Mouse (Mus musculus): ENCODE results near the gene Tmem98. TPM values are rescaled to one million over a fixed set of nuclear protein-coding genes. Genes with fewer than 3 reads are reported as not detected.

The Tmem98 gene
- polyA plus RNA-seq, 1 experiment from 2014 or later: 30.1 TPM

GRCm38 (mm10) chr11:80772595-80773210 lies 37.3 kb upstream of the Tmem98 start:
- 85% methylated on average over 6 of the region's 6 CpGs for WGBS
- no peak overlapping the region for H3K27ac ChIP-seq (ENCODE audit: low read length)
- no peak for ATAC-seq
- no peak overlapping the region for H3K4me2 ChIP-seq (ENCODE audit: low read length)
- no peak overlapping the region for H3K4me3 ChIP-seq (replicated peaks; ENCODE audit: low read length)
- H3K9ac ChIP-seq (replicated peaks; ENCODE audit: low read depth, low read length): no peak overlapping the region
- no peaks in the 10 kb centered on the region for H3K4me1 ChIP-seq (replicated peaks; ENCODE audit: control insufficient read depth, insufficient read depth, low read length)
- no peaks in the 10 kb centered on the region for H3K36me3 ChIP-seq (ENCODE audit: control insufficient read depth, insufficient read depth)
- H3K9me3 ChIP-seq (ENCODE audit: control insufficient read depth, low read length): no peaks in the 10 kb centered on the region
- H3K27me3 ChIP-seq (replicated peaks; ENCODE audit: control insufficient read depth, insufficient read depth, low read length): no peaks in the 10 kb centered on the region

- no peak overlapping the region for H3K4me3 ChIP-seq (replicated peaks; ENCODE audit: low read length)
- no peaks in the 10 kb centered on the region for H3K36me3 ChIP-seq (ENCODE audit: control insufficient read depth, insufficient read depth)
- no peak for ATAC-seq
- H3K27me3 ChIP-seq (replicated peaks; ENCODE audit: control insufficient read depth, insufficient read depth, low read length): no peaks in the 10 kb centered on the region
- H3K9me3 ChIP-seq (ENCODE audit: control insufficient read depth, low read length): no peaks in the 10 kb centered on the region
- no peak overlapping the region for H3K27ac ChIP-seq (ENCODE audit: low read length)
- WGBS: 71% methylated on average over 3 of the region's 3 CpGs
- H3K4me1 ChIP-seq (replicated peaks; ENCODE audit: control insufficient read depth, insufficient read depth, low read length): peaks cover 7% of the 10 kb centered on the region
- H3K9ac ChIP-seq (replicated peaks; ENCODE audit: low read depth, low read length): no peak overlapping the region
- no peak overlapping the region for H3K4me2 ChIP-seq (ENCODE audit: low read length)
These were observed 34.4 kb upstream of the Tmem98 start for GRCm38 (mm10) chr11:80775535-80775934.

GRCm38 (mm10) chr11:80777708-80778107 lies 32.3 kb upstream of the Tmem98 start:
- no peak for ATAC-seq
- no peaks in the 10 kb centered on the region for H3K36me3 ChIP-seq (ENCODE audit: control insufficient read depth, insufficient read depth)
- no peaks in the 10 kb centered on the region for H3K27me3 ChIP-seq (replicated peaks; ENCODE audit: control insufficient read depth, insufficient read depth, low read length)
- H3K4me2 ChIP-seq (ENCODE audit: low read length): no peak overlapping the region
- H3K4me3 ChIP-seq (replicated peaks; ENCODE audit: low read length): no peak overlapping the region
- H3K9me3 ChIP-seq (ENCODE audit: control insufficient read depth, low read length): no peaks in the 10 kb centered on the region
- H3K9ac ChIP-seq (replicated peaks; ENCODE audit: low read depth, low read length): no peak overlapping the region
- 84% methylated on average over 2 of the region's 2 CpGs for whole genome bisulfite sequencing
- H3K4me1 ChIP-seq (replicated peaks; ENCODE audit: control insufficient read depth, insufficient read depth, low read length): peaks cover 7% of the 10 kb centered on the region
- H3K27ac ChIP-seq (ENCODE audit: low read length): no peak overlapping the region

- Histone ChIP-seq H3K36me3 (ENCODE audit: control insufficient read depth, insufficient read depth) (no peaks in the 10 kb centered on the region), H3K4me2 (ENCODE audit: low read length) (no peak overlapping the region), H3K27me3 (replicated peaks; ENCODE audit: control insufficient read depth, insufficient read depth, low read length) (no peaks in the 10 kb centered on the region), H3K27ac (ENCODE audit: low read length) (no peak overlapping the region), H3K4me3 (replicated peaks; ENCODE audit: low read length) (no peak overlapping the region), H3K9ac (replicated peaks; ENCODE audit: low read depth, low read length) (no peak overlapping the region), H3K9me3 (ENCODE audit: control insufficient read depth, low read length) (no peaks in the 10 kb centered on the region), H3K4me1 (replicated peaks; ENCODE audit: control insufficient read depth, insufficient read depth, low read length) (peaks cover 7% of the 10 kb centered on the region)
- ATAC-seq: no peak
- 75% methylated on average over 6 of the region's 6 CpGs for WGBS
These were observed 31.8 kb upstream of the Tmem98 start for GRCm38 (mm10) chr11:80778157-80778556.

- Histone ChIP-seq H3K9me3 (ENCODE audit: control insufficient read depth, low read length) (no peaks in the 10 kb centered on the region), H3K4me2 (ENCODE audit: low read length) (peak overlapping the region; percentile 76), H3K36me3 (ENCODE audit: control insufficient read depth, insufficient read depth) (no peaks in the 10 kb centered on the region), H3K4me1 (replicated peaks; ENCODE audit: control insufficient read depth, insufficient read depth, low read length) (peaks cover 7% of the 10 kb centered on the region), H3K9ac (replicated peaks; ENCODE audit: low read depth, low read length) (peak overlapping the region; percentile 68), H3K27ac (ENCODE audit: low read length) (no peak overlapping the region), H3K4me3 (replicated peaks; ENCODE audit: low read length) (peak overlapping the region; percentile 74), H3K27me3 (replicated peaks; ENCODE audit: control insufficient read depth, insufficient read depth, low read length) (no peaks in the 10 kb centered on the region)
- whole genome bisulfite sequencing: 3% methylated on average over 18 of the region's 18 CpGs
- no peak for ATAC-seq
These were observed 31.0 kb upstream of the Tmem98 start for GRCm38 (mm10) chr11:80778916-80779526.

- H3K4me1 ChIP-seq (replicated peaks; ENCODE audit: control insufficient read depth, insufficient read depth, low read length): peaks cover 7% of the 10 kb centered on the region
- peak; percentile 96 for ATAC-seq
- no peaks in the 10 kb centered on the region for H3K36me3 ChIP-seq (ENCODE audit: control insufficient read depth, insufficient read depth)
- H3K27ac ChIP-seq (ENCODE audit: low read length): no peak within 1 kb of the TSS
- H3K27me3 ChIP-seq (replicated peaks; ENCODE audit: control insufficient read depth, insufficient read depth, low read length): no peaks in the 10 kb centered on the region
- no peaks in the 10 kb centered on the region for H3K9me3 ChIP-seq (ENCODE audit: control insufficient read depth, low read length)
- H3K4me2 ChIP-seq (ENCODE audit: low read length): peak within 1 kb of the TSS; percentile 76
- WGBS: under 1% methylated on average over 82 of the region's 87 CpGs
- H3K4me3 ChIP-seq (replicated peaks; ENCODE audit: low read length): peak within 1 kb of the TSS; percentile 74
- peak within 1 kb of the TSS; percentile 68 for H3K9ac ChIP-seq (replicated peaks; ENCODE audit: low read depth, low read length)
These were observed 30.2 kb upstream of the Tmem98 start, which contains the start of gene Myo1d for GRCm38 (mm10) chr11:80779527-80780344. Myo1d (minus strand) TSS chr11:80780025.

- ATAC-seq: no peak
- no peak overlapping the region for H3K27ac ChIP-seq (ENCODE audit: low read length)
- no peaks in the 10 kb centered on the region for H3K27me3 ChIP-seq (replicated peaks; ENCODE audit: control insufficient read depth, insufficient read depth, low read length)
- no peak overlapping the region for H3K9ac ChIP-seq (replicated peaks; ENCODE audit: low read depth, low read length)
- H3K4me1 ChIP-seq (replicated peaks; ENCODE audit: control insufficient read depth, insufficient read depth, low read length): peaks cover 7% of the 10 kb centered on the region
- 88% methylated on average over 2 of the region's 2 CpGs for WGBS
- no peaks in the 10 kb centered on the region for H3K36me3 ChIP-seq (ENCODE audit: control insufficient read depth, insufficient read depth)
- no peak overlapping the region for H3K4me3 ChIP-seq (replicated peaks; ENCODE audit: low read length)
- H3K9me3 ChIP-seq (ENCODE audit: control insufficient read depth, low read length): no peaks in the 10 kb centered on the region
- no peak overlapping the region for H3K4me2 ChIP-seq (ENCODE audit: low read length)
These were observed 28.4 kb upstream of the Tmem98 start for GRCm38 (mm10) chr11:80781535-80781934.

- 83% methylated on average over 7 of the region's 7 CpGs for WGBS
- no peaks in the 10 kb centered on the region for H3K36me3 ChIP-seq (ENCODE audit: control insufficient read depth, insufficient read depth)
- H3K9me3 ChIP-seq (ENCODE audit: control insufficient read depth, low read length): no peaks in the 10 kb centered on the region
- H3K27ac ChIP-seq (ENCODE audit: low read length): no peak overlapping the region
- no peak overlapping the region for H3K4me2 ChIP-seq (ENCODE audit: low read length)
- H3K4me1 ChIP-seq (replicated peaks; ENCODE audit: control insufficient read depth, insufficient read depth, low read length): peaks cover 7% of the 10 kb centered on the region
- no peaks in the 10 kb centered on the region for H3K27me3 ChIP-seq (replicated peaks; ENCODE audit: control insufficient read depth, insufficient read depth, low read length)
- H3K4me3 ChIP-seq (replicated peaks; ENCODE audit: low read length): no peak overlapping the region
- ATAC-seq: no peak
- H3K9ac ChIP-seq (replicated peaks; ENCODE audit: low read depth, low read length): no peak overlapping the region
These were observed 26.5 kb upstream of the Tmem98 start for GRCm38 (mm10) chr11:80783460-80783859.

- no peaks in the 10 kb centered on the region for H3K36me3 ChIP-seq (ENCODE audit: control insufficient read depth, insufficient read depth)
- no peak overlapping the region for H3K27ac ChIP-seq (ENCODE audit: low read length)
- 62% methylated on average over 3 of the region's 3 CpGs for WGBS
- no peak for ATAC-seq
- peaks cover 4% of the 10 kb centered on the region for H3K4me1 ChIP-seq (replicated peaks; ENCODE audit: control insufficient read depth, insufficient read depth, low read length)
- no peak overlapping the region for H3K4me3 ChIP-seq (replicated peaks; ENCODE audit: low read length)
- no peaks in the 10 kb centered on the region for H3K27me3 ChIP-seq (replicated peaks; ENCODE audit: control insufficient read depth, insufficient read depth, low read length)
- no peaks in the 10 kb centered on the region for H3K9me3 ChIP-seq (ENCODE audit: control insufficient read depth, low read length)
- H3K4me2 ChIP-seq (ENCODE audit: low read length): no peak overlapping the region
- H3K9ac ChIP-seq (replicated peaks; ENCODE audit: low read depth, low read length): no peak overlapping the region
These were observed 25.7 kb upstream of the Tmem98 start for GRCm38 (mm10) chr11:80784294-80784743.
